Mouse (Mus musculus) liver, embryonic 14.5 days (tissue): ENCODE measurements around the gene Cd2bp2. TPM values are rescaled to one million over a fixed set of nuclear protein-coding genes. Genes with fewer than 3 reads are reported as not detected.

Experiments used
- ATAC-seq: fragments of 200-750 bp; cut with Nextera tagmentation; 2 replicates; pipeline ENCODE4 v1.8.0; 2017; ENCODE audit warnings: moderate number of reproducible peaks, mild to moderate bottlenecking, moderate library complexity; ENCODE audit not compliant: insufficient read depth
- DNase-seq, 3 experiments: peaks; one replicate each; pipeline ENCODE4 v3.0.0-alpha.2; 2012 to 2013; ENCODE audit warnings: low read depth in 3 of 3, low spot score in 3 of 3
- H3K27ac ChIP-seq: fragments of 300-500 bp; sonication (generic); 2 replicates; pipeline ENCODE4 v1.5.1; 2014; ENCODE audit warnings: moderate library complexity, mild to moderate bottlenecking, control low read depth, inconsistent platforms
- H3K27me3 ChIP-seq: fragments of 300-500 bp; sonication (generic); 2 replicates; pipeline ENCODE4 v1.6.1; 2014; ENCODE audit warnings: mild to moderate bottlenecking, low read length, moderate library complexity; ENCODE audit not compliant: control insufficient read depth, insufficient read depth
- H3K36me3 ChIP-seq: fragments of 300-500 bp; sonication (generic); replicated peaks from 2 replicates; pipeline ENCODE4 v1.6.1; 2014; ENCODE audit warnings: low read depth; ENCODE audit not compliant: control insufficient read depth, insufficient read depth
- H3K4me1 ChIP-seq, 2 experiments: fragments of 200-500 bp in 1 of 2; fragments of 300-500 bp in 1 of 2; sonication (generic) in 1 of 2; replicated peaks; 2 replicates each; pipeline ENCODE4 v1.6.1; 2012 to 2014; ENCODE audit warnings: antibody characterized with exemption in 1 of 2, inconsistent platforms in 1 of 2, low read length in 1 of 2; ENCODE audit not compliant: control insufficient read depth in 2 of 2, insufficient read depth in 2 of 2
- H3K4me2 ChIP-seq: fragments of 300-500 bp; sonication (generic); 2 replicates; pipeline ENCODE4 v1.6.1; 2014; ENCODE audit warnings: low read depth, mild to moderate bottlenecking, control low read depth, moderate library complexity
- H3K4me3 ChIP-seq, 2 experiments: fragments of 200-500 bp in 1 of 2; fragments of 300-500 bp in 1 of 2; sonication (generic) in 1 of 2; 2 replicates each; pipeline ENCODE4 v1.5.1; 2012 to 2014; ENCODE audit warnings: low read depth in 2 of 2, low read length in 2 of 2, mild to moderate bottlenecking in 2 of 2, control low read depth in 1 of 2, inconsistent platforms in 1 of 2, moderate library complexity in 1 of 2; ENCODE audit not compliant: insufficient read depth in 1 of 2
- H3K9ac ChIP-seq: fragments of 300-500 bp; sonication (generic); replicated peaks from 2 replicates; pipeline ENCODE4 v1.6.1; 2014; ENCODE audit warnings: mild to moderate bottlenecking, control low read depth, moderate library complexity
- H3K9me3 ChIP-seq: fragments of 300-500 bp; sonication (generic); 2 replicates; pipeline ENCODE4 v1.6.1; 2016; ENCODE audit warnings: low read length, mixed read lengths; ENCODE audit not compliant: control insufficient read depth
- CTCF ChIP-seq: IDR thresholded peaks from 2 replicates; pipeline ENCODE4 v1.5.1; 2016; ENCODE audit warnings: antibody characterized with exemption, low read depth, control low read depth
- EP300 ChIP-seq: IDR thresholded peaks from 2 replicates; pipeline ENCODE4 v1.6.1; 2016; ENCODE audit warnings: antibody characterized with exemption, low read depth
- WGBS: fragments of 180-500 bp; shearing (Covaris S2); extraction: QIAGEN DNeasy Blood & Tissue Kit; methylation state at CpG from one replicate; pipeline ENCODE4 v1.1.7; 2014; ENCODE audit not compliant: insufficient replicate concordance; 5-methylcytosine and 5-hydroxymethylcytosine counted together
- polyA plus RNA-seq, 2 experiments: library from polyadenylated mRNA; depleted of rRNA in 1 of 2; stranded (reverse) in 1 of 2; unstranded in 1 of 2; fragments of >200 nt; fragmentation: Nextera tagmentation in 1 of 2; extraction: Ambion mirVana in 1 of 2; gene quantifications; 2 replicates each; pipeline versions ENCODE4 v1.2.1 to v1.2.3; 2012 to 2014

Gene Cd2bp2
- polyA plus RNA-seq, 2 experiments: 18.4 to 27.6 TPM

- H3K27me3 ChIP-seq: no peaks in the 10 kb centered on the region
- DNase-seq (no peak), ATAC-seq (no peak)
- 20% methylated on average over 2 of the region's 2 CpGs for WGBS
- no peak for TF ChIP-seq EP300
- no peak for TF ChIP-seq CTCF
- H3K27ac ChIP-seq: peak overlapping the region; percentile 85
- peaks cover 15 to 16% of the 10 kb centered on the region in 2 experiments for H3K4me1 ChIP-seq
- peak overlapping the region; percentile 78 to 95 for H3K4me3 ChIP-seq
- peaks cover 19% of the 10 kb centered on the region for H3K36me3 ChIP-seq
- H3K9ac ChIP-seq: peak overlapping the region; percentile 99
- H3K9me3 ChIP-seq: no peaks in the 10 kb centered on the region
- peak overlapping the region; percentile 91 for H3K4me2 ChIP-seq
These were observed 10.8 kb upstream of the Cd2bp2 start for GRCm38 (mm10) chr7:127206606-127207005.

- TF ChIP-seq CTCF: no peak
- TF ChIP-seq EP300: no peak
- ATAC-seq: no peak; the same call in 1 of the 2 replicates
- H3K4me2 ChIP-seq: peak overlapping the region; percentile 90
- peak overlapping the region; percentile 75 for H3K9ac ChIP-seq
- no peaks in the 10 kb centered on the region for H3K27me3 ChIP-seq
- peaks cover 16 to 19% of the 10 kb centered on the region in 2 experiments for H3K4me1 ChIP-seq
- H3K4me3 ChIP-seq: peak overlapping the region; percentile 84 to 92
- H3K36me3 ChIP-seq: peaks cover 62% of the 10 kb centered on the region
- no peak for DNase-seq
- WGBS: 49% methylated on average over 11 of the region's 11 CpGs
- no peaks in the 10 kb centered on the region for H3K9me3 ChIP-seq
- peak overlapping the region; percentile 81 for H3K27ac ChIP-seq
These were observed 634 bp upstream of the Cd2bp2 start for GRCm38 (mm10) chr7:127196484-127196883.

- H3K27ac ChIP-seq: no peak overlapping the region
- H3K4me1 ChIP-seq: peaks cover 16 to 19% of the 10 kb centered on the region in 2 experiments
- 55% methylated on average over 7 of the region's 7 CpGs for WGBS
- H3K27me3 ChIP-seq: no peaks in the 10 kb centered on the region
- H3K36me3 ChIP-seq: peaks cover 48% of the 10 kb centered on the region
- TF ChIP-seq CTCF: 0 out of 2 replicates have a peak, but pooled peaks have one; percentile 8
- TF ChIP-seq EP300: no peak
- DNase-seq (no peak), ATAC-seq (no peak)
- H3K9ac ChIP-seq: peak overlapping the region; percentile 84; the same call in 1 of the 2 replicates
- H3K4me2 ChIP-seq: peak overlapping the region; percentile 90
- H3K4me3 ChIP-seq: peak overlapping the region; percentile 92 to 95
- H3K9me3 ChIP-seq: no peaks in the 10 kb centered on the region
These were observed 1.2 kb downstream of the Cd2bp2 start for GRCm38 (mm10) chr7:127194633-127195029.

GRCm38 (mm10) chr7:127194011-127194632 lies 1.7 kb downstream of the Cd2bp2 start:
- H3K9ac ChIP-seq: no peak overlapping the region
- 84% methylated on average over 17 of the region's 17 CpGs for WGBS
- TF ChIP-seq EP300: no peak
- peaks cover 16 to 19% of the 10 kb centered on the region in 2 experiments for H3K4me1 ChIP-seq
- H3K27ac ChIP-seq: no peak overlapping the region
- DNase-seq (no peak), ATAC-seq (no peak)
- no peaks in the 10 kb centered on the region for H3K9me3 ChIP-seq
- H3K36me3 ChIP-seq: peaks cover 44% of the 10 kb centered on the region
- peak overlapping the region; percentile 90 for H3K4me2 ChIP-seq
- peak overlapping the region in 1 of 2 experiments; percentile 92; a peak in 1 of 4 replicates for H3K4me3 ChIP-seq
- H3K27me3 ChIP-seq: no peaks in the 10 kb centered on the region

DNA sequence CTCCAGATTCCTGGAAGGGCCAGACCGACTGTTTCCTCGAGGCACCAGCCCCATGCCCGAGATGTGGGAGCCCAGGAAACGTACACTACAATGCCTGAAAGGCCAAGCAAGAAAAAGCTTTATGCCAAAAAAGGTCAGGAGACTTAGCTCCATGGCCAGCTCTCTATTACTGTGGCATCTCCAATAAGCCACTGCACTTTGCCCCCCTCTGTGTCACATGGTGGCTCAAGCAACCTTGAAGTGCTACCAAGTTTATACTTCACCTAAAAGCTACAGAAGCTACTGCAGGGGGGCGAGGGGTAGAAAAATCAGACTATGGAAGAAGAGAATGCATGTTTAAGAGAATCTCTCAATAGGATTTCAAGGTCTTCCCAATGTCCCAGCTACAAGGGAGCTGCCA lies 2.9 kb downstream of the Cd2bp2 start:
- no peak overlapping the region for H3K4me3 ChIP-seq
- no peak overlapping the region for H3K4me2 ChIP-seq
- H3K36me3 ChIP-seq: peaks cover 32% of the 10 kb centered on the region
- H3K4me1 ChIP-seq: peaks cover 16 to 19% of the 10 kb centered on the region in 2 experiments
- H3K27ac ChIP-seq: no peak overlapping the region
- H3K9me3 ChIP-seq: no peaks in the 10 kb centered on the region
- TF ChIP-seq EP300 (no peak), CTCF (no peak)
- ATAC-seq: no peak
- H3K27me3 ChIP-seq: no peaks in the 10 kb centered on the region
- 84% methylated on average over 5 of the region's 5 CpGs for WGBS
- no peak for DNase-seq
- no peak overlapping the region for H3K9ac ChIP-seq
